Mouse (Mus musculus): ENCODE data around the gene Fam122a.

Gene Fam122a

GRCm38 (mm10) chr19:24431381-24431780 lies 45.8 kb downstream of the Fam122a start:
- no peak for DNase-seq (ENCODE audit: low spot score in 2 of 2)

- DNase-seq (ENCODE audit: low spot score in 2 of 2), result no peak
Measured at GRCm38 (mm10) chr19:24428011-24428410, 49.1 kb downstream of the Fam122a start.

- no peak for DNase-seq (ENCODE audit: low spot score in 2 of 2)
Measured at GRCm38 (mm10) chr19:24427258-24427657, 49.9 kb downstream of the Fam122a start.

- no peak for DNase-seq (ENCODE audit: low spot score in 2 of 2)
Measured at GRCm38 (mm10) chr19:24426759-24427181, 50.4 kb downstream of the Fam122a start.
